11 mouse cellular contexts compared by ENCODE assay signal in the genomic region with DNA sequence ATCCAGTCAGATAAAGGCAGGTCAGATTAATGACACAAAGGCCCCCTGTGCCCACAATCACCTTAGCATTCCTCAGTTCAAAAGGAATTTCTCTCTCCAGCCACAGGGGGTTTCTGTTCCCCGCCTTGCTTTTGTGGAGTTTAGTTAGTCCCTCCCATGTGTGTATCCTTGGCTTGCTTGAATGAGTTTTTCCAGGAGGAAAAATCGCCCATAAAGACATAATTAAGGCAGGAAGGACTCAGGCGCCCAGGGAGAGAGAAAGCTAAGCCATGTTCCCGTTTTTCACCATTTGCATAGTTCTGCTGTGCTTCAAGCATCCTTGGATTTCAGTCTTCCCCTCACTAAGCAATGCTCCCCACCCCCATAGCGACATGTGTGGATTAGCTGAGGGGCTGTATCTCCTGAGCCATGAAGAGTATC.
DNase-seq lines count a peak whose midpoint lies in the region; ATAC-seq and TF ChIP-seq lines count a peak whose summit lies in the region.
"Had no signal": no experiment of that assay in that cellular context is flagged by ENCODE, and none has a peak within 500 bp of the region (broad histone marks: within the 10 kb centered on the region; RNA-seq: fewer than 3 reads in every experiment).

No protein-coding gene starts in this region.

- H3K27ac ChIP-seq in hindbrain, embryonic 11.5 days (ENCODE audit: low read depth, low read length) = 0 out of 2 replicates have a peak overlapping the region, but pooled peaks have one; percentile 2
- H3K27ac ChIP-seq in midbrain, embryonic 14.5 days (replicated peaks; ENCODE audit: low read depth, low read length) = no peak overlapping the region
- no peak overlapping the region for H3K27ac ChIP-seq in liver, postnatal 0 days (ENCODE audit: low read depth)
- no peak overlapping the region for H3K27ac ChIP-seq in gastrocnemius, adult 2 months

- peak; percentile 50 for DNase-seq in left cerebral cortex, postnatal 4 days
- no peak for DNase-seq in left cerebral cortex, adult 18-20 months (ENCODE audit: low spot score in 2 of 2)
- DNase-seq in embryo, embryonic 9.5 days (ENCODE audit: extremely low spot score) = peak; percentile 63
- DNase-seq in hindbrain, embryonic 11.5 days (ENCODE audit: low spot score) = no peak
- peak; percentile 60 for DNase-seq in midbrain, embryonic 14.5 days
- no peak for DNase-seq in layer of hippocampus, adult 11-12 months (ENCODE audit: low spot score)
- no peak for DNase-seq in liver, postnatal 0 days
- no peak for DNase-seq in gastrocnemius, adult 2 months
- DNase-seq: heart, adult 18-20 months; right cerebral cortex, postnatal 25 days had no signal

- no peaks in the 10 kb centered on the region for H3K36me3 ChIP-seq in hindbrain, embryonic 11.5 days (ENCODE audit: control insufficient read depth, insufficient read depth, low read length)
- no peaks in the 10 kb centered on the region for H3K36me3 ChIP-seq in midbrain, embryonic 14.5 days (ENCODE audit: control insufficient read depth, insufficient read depth, low read length)
- no peaks in the 10 kb centered on the region for H3K36me3 ChIP-seq in liver, postnatal 0 days (replicated peaks; ENCODE audit: insufficient read depth, low read length)

- no peak overlapping the region for H3K4me3 ChIP-seq in hindbrain, embryonic 11.5 days (ENCODE audit: low read depth, low read length)
- no peak overlapping the region for H3K4me3 ChIP-seq in midbrain, embryonic 14.5 days (replicated peaks; ENCODE audit: low read depth, low read length)
- no peak overlapping the region for H3K4me3 ChIP-seq in liver, postnatal 0 days (ENCODE audit: low read depth, low read length)
- no peak overlapping the region for H3K4me3 ChIP-seq in gastrocnemius, adult 2 months

- H3K9me3 ChIP-seq in hindbrain, embryonic 11.5 days (ENCODE audit: control insufficient read depth, low read length) = no peaks in the 10 kb centered on the region
- H3K9me3 ChIP-seq in midbrain, embryonic 14.5 days (ENCODE audit: control insufficient read depth, low read length) = no peaks in the 10 kb centered on the region
- no peaks in the 10 kb centered on the region for H3K9me3 ChIP-seq in liver, postnatal 0 days (ENCODE audit: low read length)

- no peak for ATAC-seq in hindbrain, embryonic 11.5 days (ENCODE audit: low FRiP score)
- ATAC-seq in midbrain, embryonic 14.5 days (ENCODE audit: low FRiP score, low TSS enrichment) = no peak
- no peak for ATAC-seq in liver, postnatal 0 days
- ATAC-seq: inflammation-experienced regulatory T-cells, adult 6 months had no signal

- WGBS in hindbrain, embryonic 11.5 days = 1% methylated on average over 5 of the region's 5 CpGs
- 2% methylated on average over 5 of the region's 5 CpGs for WGBS in midbrain, embryonic 14.5 days
- WGBS in liver, postnatal 0 days (ENCODE audit: insufficient replicate concordance) = 20% methylated on average over 5 of the region's 5 CpGs

- TF ChIP-seq CTCF in liver, postnatal 0 days (IDR thresholded peaks at IDR 0.05; ENCODE audit: low read depth) = no peak
- TF ChIP-seq CTCF in gastrocnemius, adult 2 months (IDR thresholded peaks at IDR 0.05) = no peak

- H3K27me3 ChIP-seq in hindbrain, embryonic 11.5 days (ENCODE audit: control insufficient read depth, insufficient read depth, low read length) = no peaks in the 10 kb centered on the region
- H3K27me3 ChIP-seq in midbrain, embryonic 14.5 days (ENCODE audit: control insufficient read depth, insufficient read depth, low read length) = no peaks in the 10 kb centered on the region
- no peaks in the 10 kb centered on the region for H3K27me3 ChIP-seq in liver, postnatal 0 days (ENCODE audit: insufficient read depth, low read length)

- H3K4me2 ChIP-seq in hindbrain, embryonic 11.5 days (replicated peaks; ENCODE audit: low read depth, low read length) = no peak overlapping the region
- no peak overlapping the region for H3K4me2 ChIP-seq in midbrain, embryonic 14.5 days (ENCODE audit: low read length)
- no peak overlapping the region for H3K4me2 ChIP-seq in liver, postnatal 0 days (ENCODE audit: low read depth, low read length)

- no peak overlapping the region for H3K9ac ChIP-seq in hindbrain, embryonic 11.5 days (ENCODE audit: low read depth, low read length)
- H3K9ac ChIP-seq in midbrain, embryonic 14.5 days (replicated peaks; ENCODE audit: low read length) = no peak overlapping the region
- no peak overlapping the region for H3K9ac ChIP-seq in liver, postnatal 0 days (replicated peaks)

- H3K4me1 ChIP-seq in hindbrain, embryonic 11.5 days (replicated peaks; ENCODE audit: control insufficient read depth, insufficient read depth, low read length) = peaks cover 13% of the 10 kb centered on the region
- H3K4me1 ChIP-seq in midbrain, embryonic 14.5 days (ENCODE audit: control insufficient read depth, insufficient read depth, low read length) = peaks cover 36% of the 10 kb centered on the region
- H3K4me1 ChIP-seq in liver, postnatal 0 days (ENCODE audit: insufficient read depth) = no peaks in the 10 kb centered on the region

- no peak for TF ChIP-seq EP300 in liver, postnatal 0 days (IDR thresholded peaks at IDR 0.05; ENCODE audit: low read depth)

- intact Hi-C loops in left cerebral cortex, postnatal 4 days (cut with DNase I) = no loop called here
- intact Hi-C loops in gastrocnemius, adult 2 months (cut with DNase I) = no loop called here

Comparison
In these comparisons a context has a peak if more than half of its experiments do, and no peak if none do; other contexts are left out.
1. DNase-seq: peak in left cerebral cortex, postnatal 4 days (single experiment), embryo, embryonic 9.5 days (single experiment) and midbrain, embryonic 14.5 days (single experiment); none in left cerebral cortex, adult 18-20 months (0 of 2), hindbrain, embryonic 11.5 days (single experiment), layer of hippocampus, adult 11-12 months (single experiment), liver, postnatal 0 days (single experiment) and gastrocnemius, adult 2 months (single experiment).